18 mouse cellular contexts compared by ENCODE assay signal in genomic region chr7:100995951-100996350, GRCm38 (mm10). TPM values are rescaled to one million over a fixed set of nuclear protein-coding genes. Genes with fewer than 3 reads are reported as not detected.
"Had no signal": no experiment of that assay in that cellular context is flagged by ENCODE, and none has a peak within 500 bp of the region (broad histone marks: within the 10 kb centered on the region; RNA-seq: fewer than 3 reads in every experiment).

No protein-coding gene starts in this region.

- DNase-seq: kidney, adult 11 months; kidney, adult 8-10 months; kidney, postnatal 10 days; kidney, postnatal 36 days; layer of hippocampus, postnatal 36 days; lung, adult 2 months; midbrain, embryonic 14.5 days; thymus, adult 2 months; thymus, postnatal 14 days; thymus, postnatal 4 days had no signal

- H3K27me3 ChIP-seq: kidney, embryonic 15.5 days; liver, embryonic 15.5 days had no signal

- H3K36me3 ChIP-seq: kidney, embryonic 15.5 days; liver, embryonic 15.5 days had no signal

- H3K9me3 ChIP-seq: kidney, embryonic 15.5 days; liver, embryonic 15.5 days; megakaryocyte, embryonic 14.5 days had no signal

- H3K4me3 ChIP-seq: kidney, embryonic 15.5 days; left cerebral cortex, adult 2 months; liver, embryonic 15.5 days; megakaryocyte, embryonic 14.5 days had no signal

- H3K4me2 ChIP-seq: kidney, embryonic 15.5 days; liver, embryonic 15.5 days; midbrain, embryonic 11.5 days had no signal

- H3K27ac ChIP-seq: kidney, embryonic 15.5 days; left cerebral cortex, adult 2 months; liver, embryonic 15.5 days; macrophage; stomach, postnatal 0 days had no signal

- H3K9ac ChIP-seq: kidney, embryonic 15.5 days; liver, embryonic 15.5 days had no signal

RNA-seq across cellular contexts. Expression of gene P2ry2, which starts 16.7 kb away (rescaled TPM):
- polyA plus RNA-seq: midbrain, embryonic 11.5 days; neural tube, embryonic 14.5 days had no signal
